Mouse (Mus musculus) lung, postnatal 36 days (tissue): ENCODE measurements at regions not wholly inside any gene's neighbourhood (a gene's known extent, or its start where the extent isn't known, plus 50 kb on each side); places are given as distances from the start of the nearest gene placed in this dataset.

Source experiments
- DNase-seq: peaks from one replicate; pipeline ENCODE4 v3.0.0; 2022; ENCODE audit warnings: mixed read lengths

DNA sequence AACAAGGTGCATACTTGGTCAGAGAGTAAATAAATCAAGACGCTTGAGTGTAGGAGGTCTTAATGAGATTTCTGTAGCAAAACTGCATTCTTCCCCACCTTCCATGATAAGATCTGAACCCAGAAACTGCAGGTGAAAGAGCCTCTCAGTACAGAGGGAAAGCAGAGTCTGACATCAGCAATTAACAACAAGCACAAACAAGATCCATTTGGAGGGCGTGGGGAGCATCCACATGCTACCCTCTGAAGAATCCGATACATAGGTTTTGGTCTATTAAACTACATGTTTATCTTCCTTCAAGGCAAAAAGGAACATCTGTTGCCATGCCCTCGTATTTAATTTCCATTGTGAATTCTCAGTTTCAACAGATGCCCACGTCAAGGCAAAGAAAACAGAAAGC, 124.2 kb downstream of the S1pr1 start:
- DNase-seq = no peak

DNA sequence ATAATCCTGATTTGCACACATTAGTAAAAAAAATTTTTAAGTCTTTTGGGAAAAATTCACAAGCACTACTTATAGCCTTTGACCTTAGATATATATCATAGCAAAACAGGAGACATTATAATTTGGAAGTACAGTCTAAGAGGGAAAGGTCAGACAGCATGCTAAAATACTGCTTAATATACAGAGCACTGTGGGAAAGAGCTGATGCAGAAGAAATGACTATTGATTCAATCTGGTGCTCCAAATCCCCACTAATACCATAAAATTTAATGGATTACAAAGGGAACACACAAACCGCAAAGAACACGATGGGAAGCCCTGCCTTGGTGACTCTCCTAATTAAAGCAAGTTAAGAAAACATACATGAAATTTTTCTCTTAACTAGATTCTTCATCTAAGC, 126.3 kb downstream of the S1pr1 start:
- DNase-seq = no peak

DNA sequence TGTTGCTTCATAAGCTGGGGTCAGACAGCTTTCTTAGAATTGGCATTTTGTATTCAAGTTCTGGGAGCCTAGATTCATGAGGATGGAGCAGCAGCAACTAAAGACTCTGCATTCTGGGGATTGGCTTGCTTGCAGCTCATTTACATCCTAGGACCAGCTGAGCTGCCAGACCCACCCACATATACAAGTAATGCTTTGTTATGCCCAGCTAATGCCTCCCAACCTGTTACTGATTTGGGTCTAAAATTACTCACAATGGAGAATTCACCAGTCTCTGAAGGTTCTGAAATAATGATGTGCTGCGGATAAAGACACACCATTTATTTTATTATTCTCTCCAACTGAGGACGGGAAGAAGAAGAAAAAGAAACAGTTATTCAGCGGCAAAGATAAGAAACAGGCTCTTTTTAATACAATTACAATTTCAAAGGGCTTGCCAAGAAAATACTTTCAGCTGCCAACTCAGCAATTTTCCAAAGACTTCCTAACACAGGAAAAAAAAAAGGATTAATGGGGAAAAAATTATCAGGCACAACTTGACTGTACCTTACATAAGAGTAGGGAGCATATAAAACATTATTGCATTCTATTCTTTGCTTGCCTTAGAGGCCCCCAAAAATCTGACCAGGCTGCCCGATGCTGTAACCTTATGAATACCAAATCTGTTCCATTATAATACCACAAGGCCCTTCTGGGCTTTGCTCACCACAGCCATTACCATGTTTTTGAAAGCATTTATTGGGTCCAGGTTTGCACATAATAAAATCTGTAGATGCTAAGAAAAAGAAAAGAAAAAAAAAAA, 134.5 kb downstream of the S1pr1 start:
- no peak for DNase-seq

DNA sequence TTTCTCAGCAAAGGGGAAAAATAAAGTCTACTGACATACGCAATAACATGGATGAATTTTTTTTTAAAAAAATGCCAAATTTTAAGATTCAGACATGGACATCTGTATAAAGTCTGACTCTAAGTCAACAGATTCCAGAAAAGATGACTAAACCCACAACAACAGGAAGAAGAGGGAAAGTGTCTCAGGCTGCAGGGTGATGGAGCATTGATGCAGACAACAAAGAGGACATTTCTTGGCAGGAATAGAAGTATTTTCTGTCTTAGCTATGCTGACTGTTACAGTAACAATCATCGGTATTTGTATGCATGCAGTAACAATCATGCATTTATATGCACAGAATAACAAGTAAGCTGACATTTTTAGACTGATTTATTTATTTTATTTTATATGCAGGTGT, 139.5 kb downstream of the S1pr1 start:
- no peak for DNase-seq

DNA sequence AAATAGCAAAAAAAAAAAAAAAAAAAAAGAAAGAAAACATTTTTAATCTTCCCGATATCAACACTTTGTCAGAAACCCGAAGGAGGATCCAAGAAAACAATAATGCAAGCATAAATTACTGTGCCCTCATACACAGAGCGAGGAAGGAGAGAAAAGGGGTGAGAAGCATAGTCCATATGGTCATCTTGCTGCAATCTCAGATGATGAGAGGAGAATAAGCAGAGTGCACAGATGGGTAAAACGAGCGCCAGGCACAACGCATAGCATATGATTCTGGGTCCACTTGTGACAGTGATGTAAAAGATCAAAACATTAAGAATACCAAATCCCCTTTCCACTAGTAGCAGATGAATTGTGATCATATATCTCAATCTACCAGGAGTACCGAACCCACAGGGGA, 152.1 kb downstream of the S1pr1 start:
- no peak for DNase-seq

DNA sequence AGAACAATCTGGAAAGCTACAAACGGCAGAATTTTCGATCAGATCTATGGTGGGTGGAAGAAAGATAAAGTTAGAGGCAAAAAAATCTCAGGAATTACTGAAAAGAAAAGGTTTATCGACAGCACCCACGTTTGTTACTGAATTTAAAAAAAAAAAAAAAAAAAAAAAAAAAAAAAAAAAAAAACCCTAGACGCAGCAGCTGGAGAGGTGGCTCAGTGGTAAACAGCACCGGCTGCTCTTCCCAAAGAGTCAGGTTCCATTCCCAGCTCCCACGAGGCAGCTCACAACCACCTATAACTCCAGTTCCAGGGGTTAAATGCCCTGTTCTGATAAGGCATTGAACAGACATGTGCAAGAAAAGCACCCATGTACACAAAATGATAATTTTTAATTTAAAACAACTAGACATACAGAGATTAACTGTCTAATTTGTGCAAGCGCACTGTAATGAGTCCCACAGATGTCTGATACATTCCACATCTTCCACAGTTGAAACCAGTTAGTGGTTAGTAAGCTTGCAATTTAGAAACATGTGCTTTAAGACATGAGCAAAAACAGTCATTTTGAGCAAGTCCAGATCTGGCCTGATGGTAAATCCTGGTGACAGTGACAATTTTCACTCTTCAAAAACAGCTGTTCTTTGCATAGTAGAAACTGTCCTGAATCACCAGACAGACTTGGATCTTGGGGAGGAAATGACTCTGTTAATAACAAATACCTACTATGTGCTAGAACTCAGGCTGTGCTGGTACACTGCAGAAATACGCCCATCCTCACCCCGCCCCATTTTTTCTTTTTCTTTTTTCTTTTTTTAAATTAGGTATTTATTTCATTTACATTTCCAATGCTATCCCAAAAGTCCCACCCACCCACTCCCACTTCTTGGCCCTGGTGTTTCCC, 159.8 kb downstream of the S1pr1 start:
- DNase-seq = no peak

DNA sequence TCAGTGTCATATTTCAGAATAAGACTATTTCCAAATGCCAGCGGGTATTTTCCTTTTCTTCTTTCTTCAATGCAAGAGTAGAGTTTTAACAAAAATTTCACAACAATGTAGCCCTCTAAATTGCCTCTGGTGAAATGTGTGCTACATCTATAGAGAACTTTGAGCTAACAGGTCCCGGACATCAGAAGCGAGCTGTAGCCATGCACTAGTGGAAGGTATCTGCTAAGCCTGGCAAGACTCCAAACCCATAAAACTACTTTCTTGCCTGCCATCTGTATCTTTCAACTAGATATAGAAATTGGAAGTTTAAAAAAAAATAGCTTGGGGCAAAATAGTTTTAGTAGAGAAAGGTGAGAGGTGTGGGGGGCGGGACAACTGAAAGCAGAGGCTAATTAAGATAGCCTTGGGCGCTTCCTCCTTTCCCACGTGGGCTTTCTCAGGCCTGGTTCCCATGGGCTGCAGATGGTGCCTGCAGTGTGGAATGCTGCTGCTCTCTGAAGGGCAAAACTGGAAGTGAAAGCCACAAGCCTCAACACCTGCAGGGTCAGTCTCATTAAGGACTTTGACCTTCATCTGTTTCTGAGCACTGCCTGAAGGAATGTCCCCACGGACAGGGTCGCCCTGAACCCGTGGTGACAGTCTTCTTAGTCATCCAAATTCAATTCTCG, 160.9 kb downstream of the S1pr1 start:
- no peak for DNase-seq

DNA sequence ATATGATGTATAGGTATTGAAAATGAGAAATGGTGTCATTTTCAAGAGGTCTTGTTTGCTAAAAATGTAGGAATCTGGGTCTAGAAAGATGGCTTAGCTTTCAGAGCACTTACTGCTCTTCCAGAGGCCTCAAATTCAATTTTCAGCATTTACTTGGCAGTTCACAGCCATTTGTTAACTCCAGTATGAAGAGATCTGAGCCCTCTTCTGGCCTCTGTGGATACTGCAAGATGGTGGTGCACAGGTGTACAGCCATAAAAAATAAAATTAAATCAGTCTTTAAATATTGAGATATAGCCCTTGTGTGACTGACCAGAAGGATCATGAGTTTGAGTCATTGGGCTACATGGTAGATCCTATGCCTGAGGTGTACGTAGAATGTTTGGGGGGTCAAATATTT, 173.1 kb downstream of the S1pr1 start:
- peak; percentile 17 for DNase-seq

DNA sequence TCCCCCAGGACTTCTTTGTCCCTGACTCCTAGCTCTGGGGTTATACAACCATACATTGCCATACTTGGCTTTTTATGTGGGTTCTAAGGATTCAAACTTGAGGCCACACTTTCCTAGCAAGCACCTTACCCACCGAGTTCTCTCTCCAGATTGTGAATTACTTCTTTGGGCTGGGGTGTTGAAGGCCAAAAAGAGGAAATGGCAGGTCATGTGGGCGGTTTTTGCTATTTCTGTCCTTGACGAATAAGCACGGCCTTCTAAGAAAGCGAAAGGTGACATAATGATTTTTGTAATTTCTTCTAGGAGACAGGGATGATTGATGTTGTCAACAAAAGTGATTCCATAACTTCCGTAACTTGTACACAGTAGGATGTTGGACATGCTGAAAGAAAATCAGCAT, 176.5 kb downstream of the S1pr1 start:
- no peak for DNase-seq

DNA sequence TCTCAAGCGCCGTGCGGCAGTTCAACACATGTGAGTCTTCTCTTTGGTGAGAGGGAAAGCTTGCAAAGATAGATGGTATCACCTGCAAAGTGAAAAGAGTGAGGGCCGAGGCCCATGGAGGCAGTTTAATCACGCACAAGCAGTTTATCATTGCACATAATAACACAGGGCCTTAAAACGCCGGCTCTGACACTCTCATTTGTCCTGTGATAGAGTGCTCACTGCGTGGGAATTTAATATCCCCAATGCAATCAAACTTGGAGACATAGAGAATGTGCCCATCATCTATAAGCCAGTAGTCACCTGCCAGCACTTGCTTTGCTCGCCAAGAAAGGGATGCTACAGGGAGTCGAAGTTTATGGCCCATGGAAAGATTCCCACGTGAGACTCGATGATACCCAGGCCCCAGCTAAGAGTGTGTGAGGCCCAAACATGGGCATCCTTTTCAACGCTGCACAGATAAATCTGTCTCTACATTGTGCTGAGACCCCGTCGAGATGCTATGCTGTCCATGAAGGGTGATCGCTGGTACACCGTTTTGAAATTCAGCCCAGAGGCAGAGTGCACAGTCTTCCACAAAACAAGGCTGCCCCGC, 182.6 kb downstream of the S1pr1 start:
- no peak for DNase-seq

DNA sequence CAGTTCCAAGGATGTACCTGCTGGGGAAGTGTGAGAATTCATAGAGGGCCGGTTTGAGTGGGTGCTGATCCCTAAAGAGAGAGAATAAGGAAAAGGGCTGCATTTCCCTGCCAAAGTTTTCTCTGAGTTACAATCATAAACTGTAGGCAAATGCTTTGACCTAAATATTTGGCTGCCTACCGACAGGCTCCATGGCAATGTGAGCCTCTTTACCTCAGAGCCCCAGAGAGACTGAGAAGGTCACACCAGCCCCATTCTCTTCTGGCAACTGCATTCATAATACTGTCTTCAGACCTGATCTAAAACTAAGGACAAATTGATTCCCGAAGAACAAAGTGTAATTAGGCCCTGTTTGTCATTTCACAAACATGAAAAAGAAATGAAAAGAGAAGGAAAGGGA, 184.4 kb downstream of the S1pr1 start:
- DNase-seq = no peak

DNA sequence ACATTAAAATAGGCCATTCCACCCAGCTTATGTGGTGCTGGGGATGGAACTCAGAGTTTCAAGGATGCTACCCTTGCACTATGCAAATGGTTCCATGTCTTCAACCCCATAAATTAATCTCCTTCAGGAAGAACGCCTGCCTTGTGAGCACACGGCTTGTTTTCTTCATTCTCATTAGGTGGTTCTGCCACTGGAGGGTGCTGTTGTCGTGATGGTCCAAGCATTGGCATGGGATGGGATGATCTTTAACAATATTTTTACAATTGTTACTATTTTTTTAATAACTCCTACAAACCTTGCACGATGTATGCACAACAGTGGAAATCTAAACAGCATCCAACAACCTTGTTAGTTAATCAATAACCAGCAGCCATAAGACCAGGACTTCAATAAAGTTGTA, 185.0 kb downstream of the S1pr1 start:
- DNase-seq = peak; percentile 18

DNA sequence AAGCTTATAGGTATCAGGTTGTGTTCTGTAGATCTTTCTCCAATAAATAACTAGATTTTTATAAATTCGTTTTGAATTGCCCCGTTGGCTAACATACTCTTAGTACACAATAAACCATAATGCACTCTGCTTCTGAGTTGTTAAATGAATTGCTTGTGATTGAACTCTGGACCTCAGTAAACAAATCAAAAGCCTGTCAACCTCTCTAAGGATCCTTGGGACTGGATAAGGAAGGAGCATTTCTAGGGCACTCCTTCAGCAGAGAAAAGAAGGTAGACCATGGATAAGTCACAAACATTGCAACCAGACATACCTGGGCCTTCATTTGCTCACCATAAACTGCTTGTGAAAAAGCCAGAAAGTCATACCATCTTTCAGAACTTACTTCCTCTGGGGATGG, 191.4 kb downstream of the S1pr1 start:
- DNase-seq = no peak

DNA sequence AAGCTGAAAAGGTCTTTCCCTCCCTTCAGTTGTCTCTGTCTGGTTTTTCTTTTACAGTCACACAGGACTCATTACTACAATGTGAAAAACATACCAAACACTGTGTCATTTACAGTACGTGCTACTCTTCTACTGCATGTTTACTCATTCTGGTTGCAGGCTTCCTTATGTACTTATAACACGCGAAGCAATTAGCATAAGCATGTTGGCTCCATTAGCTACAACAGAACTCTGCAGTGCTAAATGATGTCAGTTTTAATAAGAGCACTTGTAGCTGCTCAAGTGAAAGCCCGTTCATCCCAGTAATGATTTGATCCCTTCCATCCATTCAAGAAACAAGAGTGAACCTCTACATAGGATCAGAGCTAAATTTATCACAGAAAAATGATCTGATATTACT, 199.2 kb downstream of the S1pr1 start:
- DNase-seq = no peak

DNA sequence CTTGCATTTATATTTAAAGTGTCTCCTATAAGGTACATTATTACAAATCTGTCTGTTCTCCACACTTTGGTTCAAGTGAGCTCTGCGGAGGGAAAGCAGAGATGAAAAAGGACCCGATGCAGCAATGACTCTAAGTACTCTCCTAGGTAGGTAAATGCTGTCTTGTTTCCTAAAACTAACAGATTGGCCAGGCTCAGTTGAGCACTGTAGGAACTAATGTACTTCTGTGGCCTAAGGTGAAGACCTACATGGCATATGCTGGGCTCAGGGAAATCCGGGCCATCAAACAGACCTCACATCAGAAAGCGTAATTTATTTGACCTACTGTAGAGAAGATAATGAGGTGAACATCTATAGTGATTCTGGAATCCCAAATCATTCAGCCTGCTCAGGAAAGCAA, 205.2 kb downstream of the S1pr1 start:
- no peak for DNase-seq

DNA sequence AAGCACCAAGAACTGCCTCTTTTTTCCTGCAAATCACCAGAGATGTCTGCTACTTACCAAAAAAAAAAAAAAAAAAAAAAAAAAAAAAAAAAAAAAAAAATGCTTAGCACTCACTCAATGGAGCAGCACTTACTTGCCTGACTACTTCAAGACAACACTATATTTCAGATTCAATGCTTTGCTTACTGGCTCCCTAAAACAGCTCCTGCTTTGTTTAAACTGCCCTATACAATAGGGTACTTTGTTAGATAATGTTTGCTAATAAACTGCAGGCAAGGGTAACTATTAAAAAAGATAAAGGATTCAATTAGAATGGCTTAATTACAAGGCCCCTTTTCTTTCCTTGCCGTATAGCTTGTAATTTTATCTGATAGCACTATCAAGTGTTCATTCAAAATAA, 217.5 kb downstream of the S1pr1 start:
- DNase-seq = no peak

DNA sequence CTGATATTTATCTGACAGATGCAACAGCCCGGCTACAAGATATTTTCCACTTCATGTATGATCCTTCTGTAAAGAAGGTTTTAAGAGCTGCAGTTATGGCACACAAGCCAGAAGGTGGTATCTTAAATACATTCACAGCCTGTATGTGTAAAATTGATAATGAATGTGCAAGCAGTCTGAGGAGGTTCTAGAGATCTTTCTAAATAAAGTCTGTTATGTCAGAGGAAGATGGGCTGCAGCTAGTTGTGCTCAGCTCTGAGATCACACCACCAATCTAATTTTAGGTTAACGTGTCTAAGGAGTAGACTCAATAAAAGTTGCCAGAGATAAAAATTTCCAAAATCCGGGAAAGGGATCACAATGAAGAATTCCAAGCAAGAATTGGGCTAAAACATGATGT, 218.8 kb downstream of the S1pr1 start:
- no peak for DNase-seq

DNA sequence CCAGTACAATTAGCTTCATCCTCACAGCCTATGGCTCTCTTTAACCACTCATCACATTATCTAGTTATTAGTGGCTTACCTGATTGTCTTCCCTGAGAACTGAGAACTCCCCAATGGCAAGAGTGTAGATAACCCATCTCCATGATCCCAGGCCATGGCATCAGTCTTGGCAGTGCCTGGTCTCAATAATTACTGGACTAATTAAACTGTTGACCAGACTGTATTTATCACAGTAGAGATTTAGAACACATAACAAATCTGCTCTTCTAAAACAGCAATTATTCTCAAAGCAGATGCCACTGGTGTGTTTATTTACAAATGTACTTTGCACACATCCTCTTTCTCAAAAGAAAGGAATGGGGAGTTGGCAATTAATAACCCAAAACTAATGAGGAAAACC, 219.2 kb downstream of the S1pr1 start:
- no peak for DNase-seq

DNA sequence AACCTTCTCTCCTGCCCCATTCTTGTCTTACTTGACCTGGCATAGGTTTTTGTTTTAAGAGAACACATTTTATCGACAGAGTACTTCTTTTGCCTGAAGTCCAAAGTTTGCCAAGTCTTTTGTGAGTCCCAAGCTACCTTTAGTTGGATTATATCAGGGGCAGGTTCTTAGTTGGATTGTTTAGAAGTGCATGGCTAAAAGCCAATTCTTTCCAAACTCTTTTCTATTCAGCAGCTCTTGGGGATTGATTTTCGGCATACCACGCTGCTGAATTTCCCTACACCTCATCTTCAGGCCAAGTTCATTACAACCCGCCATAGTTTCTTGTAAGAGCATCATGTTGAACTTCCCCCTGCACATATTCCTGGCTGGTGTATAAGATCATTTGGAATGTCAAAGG, 245.9 kb downstream of the S1pr1 start:
- DNase-seq = no peak

DNA sequence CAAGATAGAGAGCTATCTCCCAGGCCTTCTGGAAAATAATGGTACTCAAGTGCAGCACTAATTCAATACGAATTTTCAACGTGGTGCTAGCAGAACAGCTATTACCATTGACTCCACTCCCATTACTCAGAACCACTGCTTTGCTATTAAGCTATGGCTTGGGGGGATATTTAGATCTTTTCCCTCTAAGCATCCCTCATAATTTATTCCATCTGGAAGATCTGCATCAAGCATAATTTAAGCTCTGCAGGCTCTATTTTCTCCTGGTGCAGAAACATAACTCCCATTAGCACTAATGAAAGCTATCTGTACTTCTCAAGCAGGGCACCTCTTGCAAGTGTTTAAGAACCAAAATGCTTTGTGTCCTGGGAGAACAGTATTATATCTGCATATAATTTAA, 247.0 kb downstream of the S1pr1 start:
- DNase-seq = no peak

DNA sequence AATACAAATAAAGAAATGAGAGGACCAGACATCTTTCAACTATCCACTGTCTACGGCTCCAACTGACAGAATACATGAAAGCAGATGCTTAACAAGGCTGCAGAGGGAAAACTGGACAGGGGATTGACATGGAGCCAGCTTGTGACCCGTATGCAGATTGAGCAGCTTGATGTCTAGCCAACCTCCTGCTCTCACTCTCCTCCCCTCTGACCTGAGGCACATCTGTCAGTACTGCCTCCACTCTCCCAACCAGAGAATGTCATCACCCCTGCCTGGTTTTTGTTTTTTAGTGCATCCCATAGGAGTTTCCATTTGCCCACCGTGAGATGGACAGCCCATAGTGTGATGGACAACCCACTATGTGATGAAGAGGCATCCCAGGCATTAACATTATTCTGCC, 252.2 kb downstream of the S1pr1 start:
- no peak for DNase-seq
